Mouse (Mus musculus): ENCODE measurements at regions not wholly inside any gene's neighbourhood (a gene's known extent, or its start where the extent isn't known, plus 50 kb on each side); places are given as distances from the start of the nearest gene placed in this dataset.

DNA sequence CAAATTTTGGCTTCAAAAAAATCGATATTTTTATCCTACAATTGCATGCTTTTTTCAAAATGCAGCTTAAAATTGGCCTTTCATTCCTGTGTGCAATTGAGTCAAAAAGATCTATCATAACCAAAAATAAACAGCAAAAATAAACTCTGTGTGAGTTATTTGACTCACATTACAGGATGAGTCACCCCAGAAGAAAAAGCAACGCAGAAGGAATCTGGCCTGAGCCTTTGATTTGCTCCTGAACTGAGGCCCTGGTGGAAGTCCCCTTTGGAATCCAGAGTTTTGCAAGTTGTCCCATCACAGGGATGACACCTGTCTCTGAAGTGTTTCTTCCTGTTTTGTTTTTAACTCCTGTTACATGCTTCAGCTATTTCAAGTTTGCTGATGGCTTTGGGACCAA is 429.2 kb upstream of the Clnk start:
- Histone ChIP-seq H3K4me1 (ENCODE audit: control insufficient read depth in 1 of 2, insufficient read depth in 2 of 2, low read length in 2 of 2) (no peaks in the 10 kb centered on the region), H3K27me3 (ENCODE audit: control insufficient read depth in 1 of 2, insufficient read depth in 2 of 2, low read length in 2 of 2) (no peaks in the 10 kb centered on the region), H3K27ac (ENCODE audit: control insufficient read depth, low read depth, low read length) (no peak overlapping the region), H3K36me3 (ENCODE audit: control insufficient read depth in 1 of 2, insufficient read depth in 2 of 2, low read length in 2 of 2) (no peaks in the 10 kb centered on the region), H3K79me2 (ENCODE audit: control insufficient read depth, insufficient read depth, low read length, poor library complexity) (no peaks in the 10 kb centered on the region), H3K4me3 (ENCODE audit: control insufficient read depth in 1 of 2, insufficient read depth in 1 of 2, low read depth in 2 of 2, low read length in 2 of 2) (no peak overlapping the region), H3K9me3 (replicated peaks; ENCODE audit: insufficient read depth, low read length) (no peaks in the 10 kb centered on the region), H3K9ac (ENCODE audit: control insufficient read depth, low read depth, low read length, poor library complexity, severe bottlenecking) (no peak overlapping the region)
- no peak for TF ChIP-seq E2F4 (IDR thresholded peaks at IDR 0.05; ENCODE audit: borderline replicate concordance, low read depth, low read length)
- no peak for TF ChIP-seq UBTF (IDR thresholded peaks at IDR 0.05; ENCODE audit: borderline replicate concordance, insufficient read depth, low read depth, low read length)
- no peak for TF ChIP-seq CHD1 (IDR thresholded peaks at IDR 0.05; ENCODE audit: low read depth, low read length)
- no peak for TF ChIP-seq MYC (IDR thresholded peaks at IDR 0.05; ENCODE audit: low read depth, low read length)
- TF ChIP-seq MAFK (IDR thresholded peaks at IDR 0.05; ENCODE audit: borderline replicate concordance, low read depth, low read length): no peak
- TF ChIP-seq MAX (IDR thresholded peaks at IDR 0.05; ENCODE audit: low read length): no peak
- no peak for TF ChIP-seq ZKSCAN1 (IDR thresholded peaks at IDR 0.05; ENCODE audit: low read depth, low read length)
- DNase-seq (ENCODE audit: low read depth, low spot score): no peak

- Histone ChIP-seq H3K9ac (ENCODE audit: control insufficient read depth, low read depth, low read length, poor library complexity, severe bottlenecking) (no peak overlapping the region), H3K36me3 (ENCODE audit: control insufficient read depth in 1 of 2, insufficient read depth in 2 of 2, low read length in 2 of 2) (no peaks in the 10 kb centered on the region), H3K27ac (ENCODE audit: control insufficient read depth, low read depth, low read length) (no peak overlapping the region), H3K27me3 (ENCODE audit: control insufficient read depth in 1 of 2, insufficient read depth in 2 of 2, low read length in 2 of 2) (no peaks in the 10 kb centered on the region), H3K4me3 (ENCODE audit: control insufficient read depth in 1 of 2, insufficient read depth in 1 of 2, low read depth in 2 of 2, low read length in 2 of 2) (no peak overlapping the region), H3K9me3 (replicated peaks; ENCODE audit: insufficient read depth, low read length) (no peaks in the 10 kb centered on the region), H3K79me2 (ENCODE audit: control insufficient read depth, insufficient read depth, low read length, poor library complexity) (no peaks in the 10 kb centered on the region), H3K4me1 (ENCODE audit: control insufficient read depth in 1 of 2, insufficient read depth in 2 of 2, low read length in 2 of 2) (no peaks in the 10 kb centered on the region)
- no peak for TF ChIP-seq EP300 (IDR thresholded peaks at IDR 0.05; ENCODE audit: low read depth in 1 of 2, low read length in 2 of 2)
- no peak for TF ChIP-seq MYC (IDR thresholded peaks at IDR 0.05; ENCODE audit: low read depth, low read length)
- TF ChIP-seq GABPA (IDR thresholded peaks at IDR 0.05; ENCODE audit: low read depth, low read length): no peak
- no peak for TF ChIP-seq GATA1 (IDR thresholded peaks at IDR 0.05; ENCODE audit: low read depth, low read length)
- TF ChIP-seq MAX (IDR thresholded peaks at IDR 0.05; ENCODE audit: low read length): no peak
- no peak for TF ChIP-seq POLR2AphosphoS2 (IDR thresholded peaks at IDR 0.05; ENCODE audit: low read length)
- no peak for TF ChIP-seq ZNF384 (IDR thresholded peaks at IDR 0.05; ENCODE audit: low read depth, low read length)
- no peak for TF ChIP-seq MYB (IDR thresholded peaks at IDR 0.05; ENCODE audit: low read depth, low read length)
- no peak for TF ChIP-seq TBP (IDR thresholded peaks at IDR 0.05; ENCODE audit: low read depth, low read length)
- no peak for TF ChIP-seq USF1 (IDR thresholded peaks at IDR 0.05; ENCODE audit: low read depth, low read length)
- no peak for DNase-seq (ENCODE audit: low read depth, low spot score)
These were observed 416.2 kb upstream of the Clnk start for GRCm38 (mm10) chr5:39292849-39293248.

GRCm38 (mm10) chr5:39281021-39281420 is 404.4 kb upstream of the Clnk start:
- no peak for DNase-seq (ENCODE audit: low read depth, low spot score)
- no peaks in the 10 kb centered on the region for H3K36me3 ChIP-seq (ENCODE audit: control insufficient read depth in 1 of 2, insufficient read depth in 2 of 2, low read length in 2 of 2)
- no peak for TF ChIP-seq MAZ (IDR thresholded peaks at IDR 0.05; ENCODE audit: low read depth, low read length)
- no peak for TF ChIP-seq HCFC1 (IDR thresholded peaks at IDR 0.05; ENCODE audit: low read depth, low read length)
- TF ChIP-seq POLR2AphosphoS2 (IDR thresholded peaks at IDR 0.05; ENCODE audit: low read length): no peak
- TF ChIP-seq CTCF (IDR thresholded peaks at IDR 0.05 in 2 of 3, conservative IDR thresholded peaks at IDR 0.05 in 1 of 3; ENCODE audit: control insufficient read depth in 1 of 3, insufficient read depth in 1 of 3, low read depth in 2 of 3, low read length in 3 of 3, poor library complexity in 1 of 3, severe bottlenecking in 1 of 3): no peak
- TF ChIP-seq MEF2A (IDR thresholded peaks at IDR 0.05; ENCODE audit: extremely low read depth, insufficient replicate concordance, low read depth, low read length, poor library complexity, severe bottlenecking): no peak
- TF ChIP-seq POLR2A (IDR thresholded peaks at IDR 0.05; ENCODE audit: control insufficient read depth in 1 of 2, insufficient read depth in 1 of 2, low read depth in 1 of 2, low read length in 2 of 2, poor library complexity in 1 of 2): no peak
- no peak for TF ChIP-seq USF1 (IDR thresholded peaks at IDR 0.05; ENCODE audit: low read depth, low read length)
- no peak for TF ChIP-seq ETS1 (IDR thresholded peaks at IDR 0.05; ENCODE audit: low read depth, low read length)
- no peak for TF ChIP-seq RAD21 (IDR thresholded peaks at IDR 0.05; ENCODE audit: low read depth, low read length)

More at GRCm38 (mm10) chr5:39281021-39281420, 404.4 kb upstream of the Clnk start:
- H3K4me1 ChIP-seq (ENCODE audit: control insufficient read depth in 1 of 2, insufficient read depth in 2 of 2, low read length in 2 of 2): no peaks in the 10 kb centered on the region
- no peak overlapping the region for H3K9ac ChIP-seq (ENCODE audit: control insufficient read depth, low read depth, low read length, poor library complexity, severe bottlenecking)
- no peaks in the 10 kb centered on the region for H3K27me3 ChIP-seq (ENCODE audit: control insufficient read depth in 1 of 2, insufficient read depth in 2 of 2, low read length in 2 of 2)
- H3K79me2 ChIP-seq (ENCODE audit: control insufficient read depth, insufficient read depth, low read length, poor library complexity): no peaks in the 10 kb centered on the region
- H3K4me3 ChIP-seq (ENCODE audit: control insufficient read depth in 1 of 2, insufficient read depth in 1 of 2, low read depth in 2 of 2, low read length in 2 of 2): no peak overlapping the region
- no peaks in the 10 kb centered on the region for H3K9me3 ChIP-seq (replicated peaks; ENCODE audit: insufficient read depth, low read length)
- H3K27ac ChIP-seq (ENCODE audit: control insufficient read depth, low read depth, low read length): no peak overlapping the region
